Mouse (Mus musculus): Measurements from ENCODE around the gene Ccdc148.
A peak's percentile ranks its signal among the peaks of the same experiment; 100 is the strongest.

Gene Ccdc148

DNA sequence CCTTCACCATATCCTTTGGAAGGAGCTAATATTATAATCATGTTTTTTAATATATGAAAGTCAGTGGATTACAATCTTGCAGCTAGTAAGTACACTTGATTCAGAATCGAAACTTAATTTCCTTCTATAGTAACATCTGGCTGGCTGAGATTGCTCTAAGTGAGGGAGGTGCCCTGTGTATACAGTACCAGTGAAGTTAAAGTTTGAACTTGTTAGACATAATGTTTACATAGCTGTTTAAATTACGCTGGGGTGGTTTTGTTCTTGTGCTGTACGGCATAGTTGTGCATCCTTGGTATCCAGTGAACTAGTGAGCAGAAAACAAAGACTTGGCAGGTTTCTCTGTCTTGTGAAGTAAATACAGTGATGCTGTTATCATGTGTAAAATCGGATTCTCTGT, 18.5 kb upstream of the Ccdc148 start:
- no peak for DNase-seq (ENCODE audit: low spot score)

GRCm38 (mm10) chr2:59178191-59178590, 17.7 kb upstream of the Ccdc148 start:
- no peak for DNase-seq (ENCODE audit: low spot score)

DNA sequence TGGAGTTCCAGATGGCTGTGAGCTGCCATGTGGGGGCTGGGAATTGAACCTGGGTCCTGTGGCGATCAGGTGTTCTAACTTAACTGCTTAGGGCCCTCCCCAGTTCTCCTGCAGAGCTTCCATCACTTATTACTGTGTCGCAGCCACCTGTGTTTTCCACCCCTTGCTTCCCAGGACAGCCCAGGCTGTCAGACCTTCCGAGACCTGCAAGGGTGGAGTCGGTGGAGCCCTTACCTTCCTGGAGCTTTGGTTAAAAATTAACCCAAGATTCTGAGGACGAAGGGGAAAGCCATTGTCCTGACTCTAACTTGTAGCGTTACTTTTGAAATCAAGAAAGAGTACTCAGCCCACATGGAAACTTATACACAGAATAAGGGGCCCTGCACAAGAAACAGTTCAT, 15.4 kb upstream of the Ccdc148 start:
- DNase-seq (ENCODE audit: low spot score), result no peak

GRCm38 (mm10) chr2:59171533-59171932, 11.1 kb upstream of the Ccdc148 start:
- DNase-seq (ENCODE audit: low spot score), result no peak

- DNase-seq (ENCODE audit: low spot score), result no peak
Measured at GRCm38 (mm10) chr2:59170593-59170992, 10.1 kb upstream of the Ccdc148 start.

DNA sequence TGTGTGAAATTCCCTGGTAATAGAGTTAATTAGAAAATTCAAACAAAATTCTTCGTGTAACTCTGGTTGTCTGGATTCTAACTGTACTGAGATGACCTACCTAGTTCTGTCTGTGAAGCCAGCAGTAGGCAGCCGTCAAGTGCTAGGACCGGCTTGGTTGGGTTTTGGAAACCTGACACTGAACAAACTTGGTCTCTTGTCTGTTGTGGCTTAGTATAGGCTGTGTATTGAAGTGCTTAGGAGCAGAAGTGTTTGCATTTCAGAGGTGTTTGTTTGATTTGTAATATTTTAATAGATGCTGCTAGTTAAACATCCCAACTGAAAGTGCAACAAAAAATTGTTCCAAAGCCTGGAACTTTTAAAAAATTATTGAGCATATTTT, 9.7 kb upstream of the Ccdc148 start:
- DNase-seq (ENCODE audit: low spot score), result no peak

- no peak for DNase-seq (ENCODE audit: low spot score)
Measured at GRCm38 (mm10) chr2:59169572-59170207, 9.2 kb upstream of the Ccdc148 start.

DNA sequence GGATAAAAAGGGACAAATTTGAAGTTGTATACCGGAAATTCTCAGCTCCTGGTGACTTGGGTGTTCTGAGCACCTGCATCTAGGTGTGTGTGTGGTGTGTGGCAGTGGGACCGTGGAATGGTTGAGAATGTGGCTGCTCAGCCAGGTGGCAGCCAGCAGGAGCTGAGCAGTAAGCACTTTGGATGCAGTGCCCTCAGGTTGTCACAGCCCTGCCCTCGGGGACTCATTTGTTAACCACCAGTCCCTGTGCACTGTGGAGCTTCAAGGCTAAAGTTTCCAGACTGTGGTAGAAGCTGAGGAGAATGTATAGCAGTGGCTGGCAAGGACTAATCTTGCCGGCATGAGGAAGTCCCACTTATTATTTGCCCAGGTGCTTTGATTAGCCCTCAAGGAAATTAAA, 7.3 kb upstream of the Ccdc148 start:
- DNase-seq (ENCODE audit: low spot score), result no peak

GRCm38 (mm10) chr2:59166976-59167375, 6.5 kb upstream of the Ccdc148 start:
- no peak for DNase-seq (ENCODE audit: low spot score)

DNA sequence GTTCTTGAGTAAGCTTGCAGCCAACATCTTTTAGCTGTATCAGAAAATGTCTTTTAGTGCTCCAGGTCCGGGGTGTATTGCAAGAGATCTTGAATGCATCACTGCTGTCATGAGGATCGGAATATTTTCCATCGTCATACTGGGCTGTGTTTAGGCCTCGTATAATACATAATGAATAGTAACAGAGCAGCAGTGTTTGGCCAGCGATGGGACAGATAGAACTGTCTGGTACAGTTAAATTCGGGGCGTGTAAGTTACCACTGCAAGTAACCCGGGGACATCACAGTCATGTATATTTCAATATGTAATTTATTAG, 1.8 kb upstream of the Ccdc148 start:
- DNase-seq (ENCODE audit: low spot score), result no peak

DNA sequence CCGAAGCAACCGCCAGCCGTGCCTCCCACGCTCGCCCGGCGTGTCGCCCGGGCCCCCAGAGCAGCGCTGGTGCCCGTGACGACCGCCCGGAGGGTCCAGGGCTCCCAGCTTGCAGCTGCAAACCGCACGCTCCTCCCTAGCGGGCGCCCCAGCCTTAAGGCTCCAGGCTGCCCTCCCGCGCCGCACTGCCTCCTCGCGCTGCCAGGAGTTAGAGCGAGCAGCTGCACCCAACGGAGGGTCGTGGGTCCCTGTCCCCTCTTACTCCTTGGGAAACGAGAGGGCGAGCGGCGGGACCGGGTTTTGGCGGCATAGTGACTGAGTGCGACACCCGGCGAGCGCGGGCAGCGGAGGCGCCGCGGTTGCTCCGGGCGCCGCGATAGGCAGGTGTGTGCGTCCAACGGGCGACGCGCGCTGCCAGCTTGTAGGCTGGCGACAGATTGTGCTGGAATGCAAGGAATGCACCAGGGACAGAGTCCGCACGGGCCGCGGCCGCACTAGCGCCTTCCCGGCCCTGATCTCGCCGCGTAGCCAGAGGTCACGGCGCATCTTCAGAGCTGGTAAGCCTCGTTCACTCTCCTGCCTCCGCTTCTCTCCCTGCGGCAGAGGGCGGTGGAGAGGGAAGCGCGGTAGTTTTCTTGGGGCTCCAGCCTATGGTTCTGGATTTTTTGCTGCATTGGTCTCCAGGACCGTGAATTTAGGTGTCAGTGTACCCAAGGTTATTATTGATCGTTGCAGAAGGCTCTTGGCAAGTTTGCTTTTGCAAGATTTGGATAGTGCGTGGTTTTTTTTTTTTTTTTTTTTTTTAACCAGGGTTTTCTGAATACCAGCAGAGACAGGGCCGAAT, 1.2 kb upstream of the Ccdc148 start:
- DNase-seq (ENCODE audit: low spot score), result peak; percentile 38

DNA sequence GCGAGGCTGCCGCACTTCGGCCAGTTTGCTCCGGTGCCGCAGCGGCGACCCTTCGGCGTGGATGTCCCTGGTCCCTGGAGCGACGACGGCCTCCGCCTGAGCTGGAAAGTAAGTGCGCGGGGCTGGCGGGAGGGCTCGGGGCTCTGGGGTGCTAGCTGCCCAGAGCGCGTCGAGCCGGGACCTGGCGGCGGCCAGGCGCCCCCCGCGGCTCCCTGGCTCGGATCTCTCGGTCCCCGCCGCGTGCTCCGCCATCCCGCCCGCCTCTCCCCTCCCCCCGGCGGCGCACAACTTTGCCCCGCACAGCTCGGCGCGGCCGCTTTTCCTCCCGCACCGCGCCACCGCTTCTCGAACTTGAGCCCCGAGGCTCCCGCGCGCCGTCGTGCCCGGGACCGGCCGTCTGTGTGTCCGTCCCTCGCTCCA, 548 bp upstream of the Ccdc148 start:
- DNase-seq (ENCODE audit: low spot score), result peak; percentile 5

DNA sequence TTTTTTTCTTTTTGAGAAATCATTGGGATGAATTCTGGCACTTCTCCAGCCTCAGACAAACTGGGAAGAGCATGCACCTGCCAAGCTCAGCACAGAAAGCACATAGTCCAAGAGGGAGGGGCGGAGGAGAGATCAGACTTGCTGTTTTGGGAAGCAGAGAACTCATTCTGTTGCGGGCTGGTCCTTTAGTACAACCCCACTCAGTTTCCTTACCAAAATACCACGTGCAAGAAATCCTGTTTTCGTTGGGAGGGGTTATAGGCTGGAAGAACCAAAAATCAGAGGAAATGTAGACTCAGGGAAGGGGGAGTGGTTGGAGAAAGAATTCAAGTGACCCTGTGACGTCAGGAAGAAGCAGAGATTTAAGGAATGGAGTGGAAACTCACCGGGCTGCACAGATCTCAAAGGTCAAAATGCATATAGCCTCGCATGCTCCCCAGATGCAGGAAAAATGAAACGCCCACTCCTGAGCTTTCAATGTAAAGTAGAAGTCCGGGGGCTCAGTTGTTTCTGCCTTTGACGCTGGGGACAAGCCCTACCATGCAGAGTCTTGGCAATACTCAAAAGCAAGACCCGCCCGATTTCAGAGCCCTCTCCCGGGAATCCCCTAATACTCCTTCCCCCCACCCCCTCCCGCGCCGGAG, 400 bp downstream of the Ccdc148 start:
- DNase-seq (ENCODE audit: low spot score), result no peak

DNA sequence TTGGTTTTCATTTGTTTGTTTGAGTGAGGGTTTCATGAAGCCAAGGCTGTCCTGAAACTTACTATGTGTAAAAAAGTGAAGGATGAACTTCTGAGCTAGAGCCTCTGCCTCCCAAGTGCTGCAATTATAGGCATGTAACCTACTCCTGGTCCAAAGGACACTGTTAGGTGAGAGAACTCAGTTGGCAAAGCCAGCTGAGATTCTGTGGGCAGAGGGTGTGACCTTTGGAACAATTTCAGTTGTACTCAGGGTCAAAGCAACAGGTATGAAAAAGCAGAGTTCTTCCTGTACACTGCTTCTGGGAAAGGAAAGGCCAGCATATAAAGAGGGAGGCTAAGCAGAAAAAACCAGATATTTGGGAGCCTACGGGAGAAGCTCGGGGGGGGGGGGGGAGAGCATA, 2.4 kb downstream of the Ccdc148 start:
- no peak for DNase-seq (ENCODE audit: low spot score)

DNA sequence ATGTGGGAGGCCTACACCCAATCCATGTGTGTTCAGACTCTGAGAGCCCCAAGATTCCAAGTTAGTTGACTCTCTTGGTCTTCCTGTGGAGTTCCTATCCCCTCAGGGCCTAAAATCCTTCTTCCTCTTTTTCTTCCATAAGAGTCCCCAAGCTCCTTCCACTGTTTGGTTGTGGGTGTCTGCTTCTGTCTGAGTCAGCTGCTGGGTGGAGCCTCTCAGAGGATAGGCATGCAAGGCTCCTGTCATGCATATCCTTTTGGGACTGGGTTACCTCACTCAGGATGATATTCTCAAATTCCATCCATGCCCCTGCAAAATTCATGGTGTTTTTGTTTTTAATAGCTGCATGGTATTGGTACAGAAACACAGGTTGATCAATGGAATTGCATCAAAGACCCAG, 5.1 kb downstream of the Ccdc148 start:
- DNase-seq (ENCODE audit: low spot score), result no peak

DNA sequence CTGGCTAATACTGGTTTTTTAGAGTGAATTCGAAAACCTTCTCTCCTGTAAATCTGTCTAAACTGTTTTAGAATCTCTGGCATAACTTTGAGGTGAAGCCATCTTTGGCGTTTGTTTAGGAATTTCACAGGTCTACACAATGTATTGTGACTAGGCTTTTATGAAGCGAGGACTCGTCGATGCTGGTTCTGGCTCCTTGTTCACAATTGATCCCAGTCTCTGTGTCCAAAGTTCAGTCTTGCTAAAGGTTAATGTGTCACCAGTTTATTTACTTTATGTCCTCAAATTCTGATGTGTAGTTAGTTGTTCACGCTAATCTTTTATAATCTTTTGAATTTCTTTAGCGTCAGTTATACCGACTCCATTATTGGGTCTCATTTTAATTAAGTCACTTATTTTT, 29.4 kb downstream of the Ccdc148 start:
- DNase-seq (ENCODE audit: low spot score), result no peak

DNA sequence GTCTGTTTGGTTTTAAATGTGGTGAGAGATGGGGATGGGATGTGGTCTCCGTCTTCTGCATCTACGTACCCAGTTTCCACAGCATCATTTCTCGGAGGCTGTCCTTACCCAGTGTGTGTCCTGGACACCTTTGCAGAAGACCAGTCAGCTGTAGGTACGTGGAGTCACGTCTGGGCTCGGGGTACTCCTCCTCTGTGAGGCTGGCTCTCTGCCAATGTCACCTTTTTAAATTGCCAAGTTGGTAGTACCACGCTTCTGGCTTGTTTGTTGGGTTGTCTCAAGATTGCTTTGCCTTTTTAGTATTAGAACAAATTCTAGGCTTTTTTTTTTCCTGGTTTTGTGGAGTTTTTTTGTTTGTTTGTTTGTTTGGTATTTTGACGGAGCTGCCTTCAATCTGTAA, 30.7 kb downstream of the Ccdc148 start:
- no peak for DNase-seq (ENCODE audit: low spot score)

GRCm38 (mm10) chr2:59129023-59129422, 31.5 kb downstream of the Ccdc148 start:
- DNase-seq (ENCODE audit: low spot score), result no peak

GRCm38 (mm10) chr2:59055615-59056145, 104.8 kb downstream of the Ccdc148 start:
- no peak for DNase-seq (ENCODE audit: low spot score)

GRCm38 (mm10) chr2:59054339-59054738, 106.1 kb downstream of the Ccdc148 start:
- DNase-seq (ENCODE audit: low spot score), result no peak

DNA sequence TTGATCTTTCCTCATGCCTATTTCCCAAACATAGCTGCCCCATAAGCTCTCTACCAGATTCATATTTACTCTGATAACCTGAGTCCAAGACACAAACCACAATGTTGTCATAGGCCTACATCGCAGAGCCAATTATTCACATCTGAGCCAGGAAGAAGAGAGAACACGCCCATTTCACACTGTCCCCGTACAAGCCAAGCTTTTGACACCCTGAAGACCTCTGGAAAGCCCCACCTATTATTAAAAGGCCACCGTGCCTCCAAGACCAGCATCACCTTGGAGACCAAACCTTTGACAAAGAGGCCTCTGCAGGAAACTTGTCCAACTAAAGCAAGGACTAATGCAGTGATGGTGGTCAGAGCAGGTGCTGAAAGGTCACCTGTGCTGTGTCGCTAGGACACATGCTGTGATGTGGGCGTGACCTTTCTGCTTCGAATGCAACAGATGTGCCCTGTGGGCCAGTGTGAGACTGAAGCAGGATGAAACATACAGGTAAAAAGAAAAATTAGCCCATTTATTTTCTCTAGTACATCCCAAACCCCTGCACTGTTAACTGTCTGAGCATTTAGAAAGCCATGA, 106.9 kb downstream of the Ccdc148 start:
- DNase-seq (ENCODE audit: low spot score), result no peak

GRCm38 (mm10) chr2:59050245-59050824, 110.1 kb downstream of the Ccdc148 start:
- DNase-seq (ENCODE audit: low spot score), result no peak

Data from c-Kit-positive CD71-positive TER-119-positive erythroid progenitor cells, embryonic 14.5 days (primary cell).